Mouse (Mus musculus): Measurements from ENCODE around the gene Adamts6.

DNA sequence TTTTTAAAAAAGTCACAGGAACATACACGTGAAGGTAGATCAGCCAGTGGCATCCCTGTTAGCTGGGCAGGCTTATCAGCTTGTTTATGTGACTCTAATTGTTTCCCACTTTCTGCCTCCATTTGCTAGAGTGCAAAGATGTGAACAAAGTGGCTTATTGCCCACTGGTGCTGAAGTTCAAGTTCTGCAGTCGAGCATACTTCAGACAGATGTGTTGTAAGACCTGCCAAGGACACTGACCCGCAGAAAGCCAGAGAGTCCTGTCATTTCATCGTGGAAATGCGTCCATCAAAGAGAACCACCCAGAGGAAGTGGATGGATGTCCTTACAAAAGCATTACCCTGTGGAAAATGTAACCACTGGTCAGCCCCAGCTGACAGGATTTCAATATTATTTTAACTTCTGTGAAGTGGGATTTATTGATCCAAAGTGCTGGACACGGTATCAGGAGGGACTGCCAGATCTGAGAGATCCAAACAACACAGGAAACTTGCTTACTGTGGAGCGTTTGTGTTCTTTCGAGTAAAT is 205.9 kb downstream of the Adamts6 start:
- TF ChIP-seq POLR2A (IDR thresholded peaks at IDR 0.05; ENCODE audit: low read depth, low read length) (no peak), CTCF (IDR thresholded peaks at IDR 0.05; ENCODE audit: extremely low read depth, insufficient read depth, insufficient read length, insufficient replicate concordance) (no peak)

Measured in spleen, adult 2 months (tissue).